Mouse (Mus musculus): ENCODE measurements around the gene Dop1b.
A peak's percentile ranks its signal among the peaks of the same experiment; 100 is the strongest.

The Dop1b gene

DNA sequence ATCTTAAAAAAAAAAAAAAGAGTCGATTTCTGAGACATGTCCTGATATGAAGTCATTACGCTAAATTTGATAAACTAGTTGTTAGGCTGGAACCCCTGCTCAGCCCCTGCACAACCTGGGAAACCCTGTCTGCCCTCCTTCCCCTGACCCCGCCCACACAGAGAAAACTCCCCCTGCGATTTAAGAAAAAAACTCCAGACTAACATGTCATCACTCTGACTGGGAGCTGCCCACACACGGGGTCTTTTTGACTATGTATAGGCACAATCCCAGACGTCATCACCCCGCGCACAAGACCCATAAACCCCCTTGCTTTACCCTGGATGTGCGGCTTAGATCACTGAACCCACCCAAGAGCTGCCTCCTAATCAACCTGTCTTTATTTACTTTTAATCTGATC lies 118.4 kb downstream of the Dop1b start:
- DNase-seq (ENCODE audit: low spot score) = no peak

GRCm38 (mm10) chr16:93830916-93831315 lies 119.2 kb downstream of the Dop1b start:
- no peak for DNase-seq (ENCODE audit: low spot score)

GRCm38 (mm10) chr16:93831627-93832395 lies 120.1 kb downstream of the Dop1b start, which contains the start of gene Morc3:
TSS of gene Morc3 (plus strand) at chr16:93832121.
- DNase-seq (ENCODE audit: low spot score) = peak; percentile 100

DNA sequence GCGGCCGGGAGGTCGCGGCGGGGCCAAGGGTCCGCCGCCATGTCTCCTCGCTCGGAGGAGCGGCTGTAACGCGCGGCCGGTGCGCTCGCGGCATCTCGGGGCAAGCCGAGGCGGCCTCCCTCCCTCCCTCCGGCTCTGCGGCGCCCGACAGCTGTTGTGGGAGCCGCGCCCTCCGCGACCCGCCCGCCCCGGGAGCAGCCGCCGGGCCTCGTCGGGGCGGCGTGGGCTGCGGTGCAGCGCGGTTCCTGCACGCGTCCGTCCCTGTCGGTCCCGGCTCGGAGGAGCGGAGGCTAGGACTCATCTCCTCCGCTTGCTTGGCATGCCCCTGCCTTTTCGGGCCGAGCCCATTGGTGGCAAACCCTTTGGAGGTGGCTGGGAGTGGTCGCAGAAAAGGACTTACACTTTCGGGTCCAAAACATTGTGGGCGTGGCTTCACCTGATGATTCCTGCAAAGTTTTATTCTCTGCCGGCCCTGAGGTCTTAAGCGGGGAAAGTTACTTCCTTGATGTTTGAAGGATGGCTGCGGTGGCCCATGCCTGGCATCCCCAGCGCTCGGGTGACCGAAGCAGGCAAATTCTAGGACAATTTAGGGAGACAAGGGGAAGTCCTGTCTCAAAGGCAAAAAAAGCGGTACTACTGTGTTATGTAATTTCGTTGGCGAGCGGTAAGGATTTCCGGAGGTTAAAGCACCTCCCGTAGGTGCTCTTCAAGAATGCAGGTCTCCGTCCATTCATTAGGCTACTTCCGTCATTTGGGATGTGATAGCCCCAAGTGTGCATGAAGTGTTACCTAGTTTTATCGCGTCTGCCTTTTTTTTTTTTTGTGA lies 121.0 kb downstream of the Dop1b start:
- DNase-seq (ENCODE audit: low spot score) = peak; percentile 54

DNA sequence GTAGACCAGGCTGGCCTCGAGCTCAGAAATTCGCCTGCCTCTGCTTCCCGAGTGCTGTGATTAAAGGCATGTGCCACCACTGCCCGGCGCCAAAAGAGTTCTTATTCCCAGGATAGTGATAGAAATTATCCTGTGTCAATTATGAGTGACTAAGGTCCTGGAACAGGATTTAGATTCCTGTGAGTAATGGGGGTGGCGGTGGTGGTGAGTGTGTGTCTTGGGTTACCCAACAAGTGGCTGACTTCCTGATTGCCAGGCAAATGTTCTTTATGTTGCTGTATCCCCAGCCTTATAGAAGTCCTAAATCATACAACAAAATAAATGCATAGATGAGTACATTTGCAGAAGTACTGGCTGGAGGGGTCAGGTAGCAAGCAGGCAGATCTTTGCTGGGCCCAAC lies 121.8 kb downstream of the Dop1b start:
- DNase-seq (ENCODE audit: low spot score) = no peak

GRCm38 (mm10) chr16:93834076-93834475 lies 122.4 kb downstream of the Dop1b start:
- DNase-seq (ENCODE audit: low spot score) = no peak

DNA sequence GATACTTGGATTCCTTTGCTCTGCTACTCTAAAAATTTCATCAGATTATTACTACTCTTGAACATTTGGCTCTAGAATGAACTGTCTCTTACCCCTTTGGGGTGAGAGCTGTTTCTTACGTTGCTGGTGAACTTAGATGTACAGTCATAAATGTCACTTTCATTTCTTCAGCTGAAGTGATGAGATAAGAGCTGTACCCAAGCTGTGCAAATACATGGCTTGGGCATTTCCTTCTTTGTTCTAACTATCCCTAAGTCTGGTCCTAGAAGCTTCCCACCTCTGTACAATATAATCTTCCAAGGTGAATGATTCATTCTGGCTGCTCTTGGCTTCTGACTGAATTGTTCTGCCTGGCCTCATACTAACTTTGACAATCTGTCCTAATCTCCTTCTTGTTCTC lies 127.3 kb downstream of the Dop1b start:
- no peak for DNase-seq (ENCODE audit: low spot score)

DNA sequence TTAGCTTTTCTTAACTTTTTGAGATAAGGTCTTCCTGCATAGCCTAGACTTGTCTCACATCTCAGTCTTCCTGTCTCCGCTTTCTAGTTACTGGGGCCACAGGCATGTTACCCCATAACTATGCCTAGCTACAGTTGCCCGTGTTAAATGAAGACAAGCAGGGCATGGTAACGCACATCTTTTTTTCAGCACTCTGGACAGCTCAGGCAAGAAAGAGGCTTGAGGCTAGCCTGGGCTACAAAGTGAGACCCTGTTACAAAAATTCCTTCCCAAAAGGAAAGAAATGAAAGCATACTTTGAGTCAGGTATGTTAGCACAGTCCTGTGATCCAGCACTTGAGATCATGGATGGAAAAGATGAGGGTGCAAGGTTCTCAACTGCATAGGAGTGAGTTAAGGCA lies 138.8 kb downstream of the Dop1b start:
- no peak for DNase-seq (ENCODE audit: low spot score)

- DNase-seq (ENCODE audit: low spot score) = peak; percentile 9
Measured at GRCm38 (mm10) chr16:93859967-93860366, 148.3 kb downstream of the Dop1b start.
